Mouse (Mus musculus) embryo, embryonic 10 days (tissue): ENCODE measurements around the gene Gm21627.
"Not testable (repeated sequence)": the region's sequence is repeated elsewhere in the genome, so short reads cannot be mapped to it uniquely, and the experiment has no call there.

Experiments used
- DNase-seq: peaks from one replicate; pipeline ENCODE4 v3.0.0-alpha.2; 2015; ENCODE audit warnings: low spot score

Gene Gm21627

DNA sequence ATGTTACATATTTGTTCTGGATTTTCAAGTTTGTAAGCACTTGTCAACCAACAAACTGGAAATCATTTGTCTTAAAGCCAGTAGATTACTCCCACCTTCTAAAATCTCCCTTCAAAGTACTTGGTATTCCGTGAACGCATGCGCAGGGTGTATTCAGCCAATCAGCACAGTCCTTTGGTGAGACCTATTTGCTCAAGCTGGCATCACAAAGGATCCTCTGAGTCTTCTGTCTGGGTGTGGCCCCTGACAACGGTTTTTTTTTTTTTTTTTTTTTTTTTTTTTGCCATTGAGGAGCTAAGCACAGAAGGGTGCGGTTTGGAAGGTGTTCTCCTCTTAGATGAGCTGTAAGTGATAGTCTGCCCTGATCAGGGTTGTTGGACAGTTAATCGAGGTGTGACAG lies at the start of gene Gm21627:
Gene Gm21627 (plus strand): TSS at position 301 of the 400 bp plus-strand sequence.
- DNase-seq = not testable (repeated sequence)
